Mouse (Mus musculus): ENCODE measurements at regions not wholly inside any gene's neighbourhood (a gene's known extent, or its start where the extent isn't known, plus 50 kb on each side); places are given as distances from the start of the nearest gene placed in this dataset.

- no peak for DNase-seq (ENCODE audit: low spot score in 2 of 2)
These were observed 804.3 kb downstream of the Tmem132b start for GRCm38 (mm10) chr5:126335553-126336520.

- DNase-seq (ENCODE audit: low spot score in 2 of 2), result no peak
These were observed 806.3 kb downstream of the Tmem132b start for GRCm38 (mm10) chr5:126337884-126338283.

GRCm38 (mm10) chr5:126343570-126343969, 812.0 kb downstream of the Tmem132b start:
- no peak for DNase-seq (ENCODE audit: low spot score in 2 of 2)

GRCm38 (mm10) chr5:126350936-126351335, 819.4 kb downstream of the Tmem132b start:
- DNase-seq (ENCODE audit: low spot score in 2 of 2), result no peak

- no peak for DNase-seq (ENCODE audit: low spot score in 2 of 2)
These were observed 837.9 kb downstream of the Tmem132b start for GRCm38 (mm10) chr5:126369436-126369835.

- no peak for DNase-seq (ENCODE audit: low spot score in 2 of 2)
These were observed 849.3 kb upstream of the Tmem132c start for GRCm38 (mm10) chr5:126392306-126392705.

GRCm38 (mm10) chr5:126395331-126395730, 846.3 kb upstream of the Tmem132c start:
- DNase-seq (ENCODE audit: low spot score in 2 of 2), result peak in 1 of 2 experiments; percentile 44

GRCm38 (mm10) chr5:126431748-126432147, 809.9 kb upstream of the Tmem132c start:
- no peak for DNase-seq (ENCODE audit: low spot score in 2 of 2)

GRCm38 (mm10) chr5:126438696-126439095, 802.9 kb upstream of the Tmem132c start:
- peak in 1 of 2 experiments; percentile 55 for DNase-seq (ENCODE audit: low spot score in 2 of 2)

- peak in 1 of 2 experiments; percentile 65 for DNase-seq (ENCODE audit: low spot score in 2 of 2)
These were observed 801.1 kb upstream of the Tmem132c start for GRCm38 (mm10) chr5:126440516-126440915.

GRCm38 (mm10) chr5:126475761-126476160, 765.8 kb upstream of the Tmem132c start:
- no peak for DNase-seq (ENCODE audit: low spot score in 2 of 2)

- DNase-seq (ENCODE audit: low spot score in 2 of 2), result no peak
These were observed 719.5 kb upstream of the Tmem132c start for GRCm38 (mm10) chr5:126522076-126522475.

GRCm38 (mm10) chr5:126525863-126526262, 715.7 kb upstream of the Tmem132c start:
- peak; percentile 19 to 67 for DNase-seq (ENCODE audit: low spot score in 2 of 2)

- no peak for DNase-seq (ENCODE audit: low spot score in 2 of 2)
These were observed 710.6 kb upstream of the Tmem132c start for GRCm38 (mm10) chr5:126530806-126531527.

GRCm38 (mm10) chr5:126531528-126531894, 710.1 kb upstream of the Tmem132c start:
- DNase-seq (ENCODE audit: low spot score in 2 of 2), result no peak

- DNase-seq (ENCODE audit: low spot score in 2 of 2), result no peak
These were observed 709.6 kb upstream of the Tmem132c start for GRCm38 (mm10) chr5:126531975-126532374.

- DNase-seq (ENCODE audit: low spot score in 2 of 2), result no peak
These were observed 703.5 kb upstream of the Tmem132c start for GRCm38 (mm10) chr5:126538072-126538471.

GRCm38 (mm10) chr5:126544261-126544976, 697.2 kb upstream of the Tmem132c start:
- DNase-seq (ENCODE audit: low spot score in 2 of 2), result peak in 1 of 2 experiments; percentile 20

- DNase-seq (ENCODE audit: low spot score in 2 of 2), result no peak
These were observed 693.8 kb upstream of the Tmem132c start for GRCm38 (mm10) chr5:126547841-126548240.

- DNase-seq (ENCODE audit: low spot score in 2 of 2), result no peak
These were observed 689.9 kb upstream of the Tmem132c start for GRCm38 (mm10) chr5:126551676-126552075.

- no peak for DNase-seq (ENCODE audit: low spot score in 2 of 2)
These were observed 682.6 kb upstream of the Tmem132c start for GRCm38 (mm10) chr5:126559011-126559410.

- no peak for DNase-seq (ENCODE audit: low spot score in 2 of 2)
These were observed 675.8 kb upstream of the Tmem132c start for GRCm38 (mm10) chr5:126565817-126566216.

Data from left cerebral cortex, adult 9 months (tissue).